In genomic region chr3:127198656-127199055, GRCm38 (mm10) we compare ENCODE assay signal across 30 mouse cellular contexts.
DNase-seq lines count a peak whose midpoint lies in the region; ATAC-seq and TF ChIP-seq lines count a peak whose summit lies in the region.
"Had no signal": no experiment of that assay in that cellular context is flagged by ENCODE, and none has a peak within 500 bp of the region (broad histone marks: within the 10 kb centered on the region; RNA-seq: fewer than 3 reads in every experiment).

No protein-coding gene starts in this region.

- ATAC-seq in hindbrain, postnatal 0 days: 0 out of 2 replicates have a peak, but pooled peaks have one; percentile 22
- ATAC-seq in hindbrain, embryonic 14.5 days (ENCODE audit: low FRiP score): no peak
- ATAC-seq: forebrain, embryonic 14.5 days; intestine, embryonic 15.5 days; midbrain, embryonic 16.5 days; Patski had no signal

- no peaks in the 10 kb centered on the region for H3K27me3 ChIP-seq in hindbrain, postnatal 0 days (ENCODE audit: insufficient read depth, low read length)
- H3K27me3 ChIP-seq in hindbrain, embryonic 14.5 days (ENCODE audit: control insufficient read depth, insufficient read depth, low read length): no peaks in the 10 kb centered on the region
- H3K27me3 ChIP-seq: heart, embryonic 15.5 days; hindbrain, embryonic 13.5 days; intestine, embryonic 15.5 days; neural tube, embryonic 12.5 days; Patski had no signal

- 83% methylated on average over 7 of the region's 7 CpGs for whole genome bisulfite sequencing in hindbrain, postnatal 0 days
- 89% methylated on average over 7 of the region's 7 CpGs for WGBS in hindbrain, embryonic 14.5 days

- DNase-seq in hindbrain, postnatal 0 days (ENCODE audit: low spot score): no peak
- DNase-seq in hindbrain, embryonic 14.5 days (ENCODE audit: low spot score): no peak
- DNase-seq in cerebellum, adult 11 months: peak; percentile 81
- peak; percentile 81 for DNase-seq in cerebellum, adult 8-10 months
- peak; percentile 85 to 86 for DNase-seq in cerebellum, postnatal 25 days
- DNase-seq in heart, postnatal 10 days: no peak
- DNase-seq in urinary bladder, postnatal 25 days (ENCODE audit: low spot score): no peak
- DNase-seq: adrenal gland, postnatal 25 days; gastrocnemius, postnatal 25 days; heart, adult 11 months; heart, postnatal 36 days; kidney, adult 8-10 months; kidney, postnatal 4 days; layer of hippocampus, postnatal 36 days; liver; lung, adult 2 months; lung, postnatal 14 days; right cerebral cortex, postnatal 4 days; thymus, postnatal 4 days had no signal

- H3K9ac ChIP-seq in hindbrain, postnatal 0 days (replicated peaks; ENCODE audit: low read length): no peak overlapping the region
- no peak overlapping the region for H3K9ac ChIP-seq in hindbrain, embryonic 14.5 days
- H3K9ac ChIP-seq: heart, embryonic 15.5 days; hindbrain, embryonic 13.5 days; intestine, embryonic 15.5 days; liver, embryonic 14.5 days; neural tube, embryonic 12.5 days had no signal

- no peaks in the 10 kb centered on the region for H3K9me3 ChIP-seq in hindbrain, postnatal 0 days (ENCODE audit: low read length)
- no peaks in the 10 kb centered on the region for H3K9me3 ChIP-seq in hindbrain, embryonic 14.5 days (ENCODE audit: control insufficient read depth, low read length)
- H3K9me3 ChIP-seq: heart, embryonic 10.5 days; heart, embryonic 15.5 days; hindbrain, embryonic 13.5 days; intestine, embryonic 15.5 days; neural tube, embryonic 12.5 days had no signal

- no peaks in the 10 kb centered on the region for H3K36me3 ChIP-seq in hindbrain, postnatal 0 days (ENCODE audit: insufficient read depth, low read length)
- no peaks in the 10 kb centered on the region for H3K36me3 ChIP-seq in hindbrain, embryonic 14.5 days (replicated peaks; ENCODE audit: control insufficient read depth, insufficient read depth)
- H3K36me3 ChIP-seq: heart, embryonic 10.5 days; heart, embryonic 15.5 days; hindbrain, embryonic 13.5 days; intestine, embryonic 15.5 days; neural tube, embryonic 12.5 days had no signal

- intact Hi-C loops in heart, postnatal 10 days (cut with DNase I): no loop called here

- no peak for TF ChIP-seq CTCF in hindbrain, postnatal 0 days (IDR thresholded peaks at IDR 0.05; ENCODE audit: low read depth)

- H3K4me1 ChIP-seq in hindbrain, postnatal 0 days (ENCODE audit: insufficient read depth, low read length): no peaks in the 10 kb centered on the region
- H3K4me1 ChIP-seq in hindbrain, embryonic 14.5 days (replicated peaks; ENCODE audit: control insufficient read depth, insufficient read depth, low read length): no peaks in the 10 kb centered on the region
- H3K4me1 ChIP-seq: heart, embryonic 15.5 days; intestine, embryonic 15.5 days had no signal

- H3K4me3 ChIP-seq in hindbrain, postnatal 0 days (ENCODE audit: low read length): no peak overlapping the region
- H3K4me3 ChIP-seq in hindbrain, embryonic 14.5 days (replicated peaks; ENCODE audit: low read length): no peak overlapping the region
- H3K4me3 ChIP-seq: heart, embryonic 10.5 days; heart, embryonic 15.5 days; hindbrain, embryonic 13.5 days; intestine, embryonic 15.5 days; neural tube, embryonic 12.5 days had no signal

- no peak overlapping the region for H3K27ac ChIP-seq in hindbrain, postnatal 0 days
- H3K27ac ChIP-seq in hindbrain, embryonic 14.5 days: no peak overlapping the region
- H3K27ac ChIP-seq: heart, embryonic 10.5 days; heart, embryonic 15.5 days; intestine, embryonic 15.5 days; kidney, postnatal 0 days; liver, embryonic 14.5 days; neural tube, embryonic 12.5 days had no signal

- H3K4me2 ChIP-seq in hindbrain, postnatal 0 days (ENCODE audit: low read depth, low read length): no peak overlapping the region
- no peak overlapping the region for H3K4me2 ChIP-seq in hindbrain, embryonic 14.5 days (replicated peaks)
- H3K4me2 ChIP-seq: heart, embryonic 15.5 days; hindbrain, embryonic 13.5 days; intestine, embryonic 15.5 days; midbrain, embryonic 11.5 days; neural tube, embryonic 12.5 days had no signal

Comparison
In these comparisons a context has a peak if more than half of its experiments do, and no peak if none do; other contexts are left out.
1. DNase-seq: peak in cerebellum, adult 11 months (single experiment), cerebellum, adult 8-10 months (single experiment) and cerebellum, postnatal 25 days (2 of 2); none in hindbrain, postnatal 0 days (single experiment), hindbrain, embryonic 14.5 days (single experiment), heart, postnatal 10 days (0 of 2) and urinary bladder, postnatal 25 days (single experiment).